Mouse (Mus musculus): ENCODE measurements around the gene Pex6. TPM values are rescaled to one million over a fixed set of nuclear protein-coding genes. Genes with fewer than 3 reads are reported as not detected.

The Pex6 gene
- 0.50 TPM for polyA plus RNA-seq (2014; fragmentation: Illumina TruSeq; extraction: RNeasy Lipid Tissue Mini Kit (QIAGEN cat#74804); ENCODE audit: low read depth, low replicate concordance)

DNA sequence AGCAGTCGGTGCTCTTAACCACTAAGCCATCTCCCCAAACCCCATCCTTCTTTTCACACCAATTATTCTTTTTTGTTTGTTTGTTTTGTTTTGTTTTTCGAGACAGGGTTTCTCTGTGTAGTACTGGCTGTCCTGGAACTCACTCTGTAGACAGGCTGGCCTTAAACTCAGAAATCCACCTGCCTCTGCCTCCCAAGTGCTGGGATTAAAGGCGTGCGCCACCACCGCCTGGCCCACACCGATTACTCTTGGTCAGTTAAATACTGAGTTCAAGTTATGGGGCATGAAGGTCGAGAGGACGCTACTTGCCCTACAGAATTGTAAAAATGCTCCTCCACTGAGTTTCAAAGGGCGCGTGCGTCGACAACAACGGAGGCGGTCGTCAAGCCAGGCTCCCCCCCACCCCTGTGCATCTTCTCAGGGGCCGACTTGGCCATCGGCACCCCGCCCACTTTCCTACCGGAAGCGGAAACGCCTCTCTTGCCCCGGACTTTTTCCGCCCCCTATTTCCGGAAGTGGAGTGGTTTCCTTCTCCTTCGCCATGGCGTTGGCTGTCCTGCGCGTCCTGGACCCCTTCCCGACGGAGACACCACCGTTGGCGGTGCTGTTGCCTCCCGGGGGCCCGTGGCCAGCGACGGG is at the start of gene Pex6:
TSS of gene Pex6 (plus strand) at position 505 of the 639 bp plus-strand sequence.

GRCm38 (mm10) chr17:46673850-46674529 is 37.3 kb upstream of the Pex6 start, which contains the start of gene Rrp36:
Gene Rrp36 (minus strand): TSS chr17:46674352.

DNA sequence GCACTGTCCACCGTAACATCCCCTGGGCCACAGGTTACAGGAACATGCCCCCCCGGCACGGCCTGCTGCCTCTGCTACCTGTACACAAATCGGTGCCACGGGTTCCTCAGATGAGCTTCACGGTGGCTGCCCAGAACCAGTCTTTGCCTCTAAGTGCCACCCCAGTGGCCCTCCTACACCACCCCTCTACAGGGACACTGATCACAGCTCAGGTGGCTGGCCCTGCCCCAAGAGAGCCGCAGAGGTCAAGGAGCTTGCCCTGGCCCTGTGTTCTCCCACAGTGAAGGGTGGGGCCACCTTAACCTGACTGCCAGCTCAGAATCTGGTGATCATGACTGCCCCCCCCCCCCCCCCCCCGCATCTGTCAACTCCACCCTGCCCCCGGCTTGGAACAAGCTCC is 32.8 kb upstream of the Pex6 start, which contains the start of gene Mea1:
TSS of gene Mea1 (plus strand) at position 378 of the 400 bp plus-strand sequence.

GRCm38 (mm10) chr17:46680760-46681373 is 30.4 kb upstream of the Pex6 start, which contains the start of gene Klhdc3:
Gene Klhdc3 (minus strand): TSS chr17:46680914.

GRCm38 (mm10) chr17:46704887-46705835 is 6.1 kb upstream of the Pex6 start, which contains the start of gene Ppp2r5d:
Gene Ppp2r5d (minus strand): TSS chr17:46705111.

DNA sequence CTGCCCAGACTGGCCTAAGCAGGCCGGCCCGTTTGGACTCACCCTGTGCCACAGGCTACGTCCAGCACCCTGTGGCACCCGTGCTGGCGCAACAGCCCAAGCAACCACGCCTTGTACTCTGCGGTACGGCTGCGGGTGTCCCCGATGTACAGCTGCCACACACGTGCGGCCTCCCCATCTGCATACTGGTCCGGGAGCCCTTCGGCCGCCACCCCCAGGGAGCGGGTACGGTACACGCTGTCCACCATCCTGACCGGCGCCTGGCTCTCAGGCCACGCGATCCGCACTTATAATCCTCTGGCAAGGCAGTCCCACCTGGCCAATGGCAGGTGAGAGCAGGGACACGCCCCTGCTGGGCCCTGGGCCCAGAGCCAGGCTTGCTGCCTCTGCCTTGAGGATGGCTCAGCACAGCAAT is 17.6 kb downstream of the Pex6 start, which contains the start of gene Gnmt:
TSS of gene Gnmt (minus strand) at position 265 of the 415 bp plus-strand sequence.

GRCm38 (mm10) chr17:46751794-46752556 is 40.7 kb downstream of the Pex6 start, which contains the start of gene Cnpy3:
Gene Cnpy3 (minus strand): TSS chr17:46752214.

DNA sequence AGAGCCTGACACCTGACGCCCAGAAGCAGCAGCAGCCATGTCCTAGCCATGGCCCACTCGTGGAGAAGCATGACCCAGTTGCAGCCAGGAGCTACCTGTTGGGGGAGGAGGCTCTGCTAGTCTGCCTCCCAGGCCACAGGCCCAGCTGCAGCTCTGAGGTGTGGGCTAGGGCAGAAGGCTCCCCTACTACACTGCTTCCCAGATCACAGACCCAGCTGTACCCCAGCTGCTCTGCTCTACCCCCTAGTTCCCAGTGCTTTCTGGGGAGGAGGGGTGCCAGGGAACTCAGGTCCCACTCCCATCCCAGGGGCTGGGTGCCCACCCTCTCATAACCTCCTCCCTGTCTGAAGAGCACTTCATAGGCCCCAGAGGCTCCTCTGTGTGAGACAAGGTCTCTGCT is 52.3 kb downstream of the Pex6 start, which contains the start of gene Ptcra:
TSS of gene Ptcra (minus strand) at position 169 of the 400 bp plus-strand sequence.

GRCm38 (mm10) chr17:46772404-46773277 is 61.4 kb downstream of the Pex6 start, which contains the start of gene 2310039H08Rik:
Gene 2310039H08Rik (plus strand): TSS chr17:46772635.

Other genes with a start within 250 kb of the Pex6 start
- 0.09 TPM for gene Ttbk1, start 223.8 kb upstream of the Pex6 start, polyA plus RNA-seq (2014; fragmentation: Illumina TruSeq; extraction: RNeasy Lipid Tissue Mini Kit (QIAGEN cat#74804); ENCODE audit: low read depth, low replicate concordance)
- 1.1 TPM for gene Dnph1, start 214.8 kb upstream of the Pex6 start, polyA plus RNA-seq (2014; fragmentation: Illumina TruSeq; extraction: RNeasy Lipid Tissue Mini Kit (QIAGEN cat#74804); ENCODE audit: low read depth, low replicate concordance)
- gene Cul9, start 165.1 kb upstream of the Pex6 start, polyA plus RNA-seq (2014; fragmentation: Illumina TruSeq; extraction: RNeasy Lipid Tissue Mini Kit (QIAGEN cat#74804); ENCODE audit: low read depth, low replicate concordance): 0.44 TPM
- gene Srf, start 155.3 kb upstream of the Pex6 start, polyA plus RNA-seq (2014; fragmentation: Illumina TruSeq; extraction: RNeasy Lipid Tissue Mini Kit (QIAGEN cat#74804); ENCODE audit: low read depth, low replicate concordance): 0.22 TPM
- not detected for gene Ptk7, start 82.0 kb upstream of the Pex6 start, polyA plus RNA-seq (2014; fragmentation: Illumina TruSeq; extraction: RNeasy Lipid Tissue Mini Kit (QIAGEN cat#74804); ENCODE audit: low read depth, low replicate concordance)
- 0.41 TPM for gene Klc4, start 65.4 kb upstream of the Pex6 start, polyA plus RNA-seq (2014; fragmentation: Illumina TruSeq; extraction: RNeasy Lipid Tissue Mini Kit (QIAGEN cat#74804); ENCODE audit: low read depth, low replicate concordance)
- gene Mrpl2, start 65.2 kb upstream of the Pex6 start, polyA plus RNA-seq (2014; fragmentation: Illumina TruSeq; extraction: RNeasy Lipid Tissue Mini Kit (QIAGEN cat#74804); ENCODE audit: low read depth, low replicate concordance): 0.95 TPM
- gene Cul7, start 61.1 kb upstream of the Pex6 start, polyA plus RNA-seq (2014; fragmentation: Illumina TruSeq; extraction: RNeasy Lipid Tissue Mini Kit (QIAGEN cat#74804); ENCODE audit: low read depth, low replicate concordance): 0.19 TPM
- gene Rrp36, start 37.1 kb upstream of the Pex6 start, polyA plus RNA-seq (2014; fragmentation: Illumina TruSeq; extraction: RNeasy Lipid Tissue Mini Kit (QIAGEN cat#74804); ENCODE audit: low read depth, low replicate concordance): 3.3 TPM
- 4.2 TPM for gene Mea1, start 32.7 kb upstream of the Pex6 start, polyA plus RNA-seq (2014; fragmentation: Illumina TruSeq; extraction: RNeasy Lipid Tissue Mini Kit (QIAGEN cat#74804); ENCODE audit: low read depth, low replicate concordance)
- 5.9 TPM for gene Klhdc3, start 30.5 kb upstream of the Pex6 start, polyA plus RNA-seq (2014; fragmentation: Illumina TruSeq; extraction: RNeasy Lipid Tissue Mini Kit (QIAGEN cat#74804); ENCODE audit: low read depth, low replicate concordance)
- gene Ppp2r5d, start 6.4 kb upstream of the Pex6 start, polyA plus RNA-seq (2014; fragmentation: Illumina TruSeq; extraction: RNeasy Lipid Tissue Mini Kit (QIAGEN cat#74804); ENCODE audit: low read depth, low replicate concordance): 8.6 TPM
- gene Gnmt, start 17.7 kb downstream of the Pex6 start, polyA plus RNA-seq (2014; fragmentation: Illumina TruSeq; extraction: RNeasy Lipid Tissue Mini Kit (QIAGEN cat#74804); ENCODE audit: low read depth, low replicate concordance): not detected
- 3.1 TPM for gene Cnpy3, start 40.8 kb downstream of the Pex6 start, polyA plus RNA-seq (2014; fragmentation: Illumina TruSeq; extraction: RNeasy Lipid Tissue Mini Kit (QIAGEN cat#74804); ENCODE audit: low read depth, low replicate concordance)
- gene Ptcra, start 52.2 kb downstream of the Pex6 start, polyA plus RNA-seq (2014; fragmentation: Illumina TruSeq; extraction: RNeasy Lipid Tissue Mini Kit (QIAGEN cat#74804); ENCODE audit: low read depth, low replicate concordance): not detected
- 13.0 TPM for gene 2310039H08Rik, start 61.2 kb downstream of the Pex6 start, polyA plus RNA-seq (2014; fragmentation: Illumina TruSeq; extraction: RNeasy Lipid Tissue Mini Kit (QIAGEN cat#74804); ENCODE audit: low read depth, low replicate concordance)
- 25.2 TPM for gene Rpl7l1, start 71.2 kb downstream of the Pex6 start, polyA plus RNA-seq (2014; fragmentation: Illumina TruSeq; extraction: RNeasy Lipid Tissue Mini Kit (QIAGEN cat#74804); ENCODE audit: low read depth, low replicate concordance)
- gene Bicral, start 147.0 kb downstream of the Pex6 start, polyA plus RNA-seq (2014; fragmentation: Illumina TruSeq; extraction: RNeasy Lipid Tissue Mini Kit (QIAGEN cat#74804); ENCODE audit: low read depth, low replicate concordance): 11.0 TPM
- gene Tbcc, start 179.2 kb downstream of the Pex6 start, polyA plus RNA-seq (2014; fragmentation: Illumina TruSeq; extraction: RNeasy Lipid Tissue Mini Kit (QIAGEN cat#74804); ENCODE audit: low read depth, low replicate concordance): 0.66 TPM
- not detected for gene Prph2, start 199.0 kb downstream of the Pex6 start, polyA plus RNA-seq (2014; fragmentation: Illumina TruSeq; extraction: RNeasy Lipid Tissue Mini Kit (QIAGEN cat#74804); ENCODE audit: low read depth, low replicate concordance)